Mouse (Mus musculus) heart, embryonic 15.5 days (tissue): ENCODE results near the gene Pramef25. TPM values are rescaled to one million over a fixed set of nuclear protein-coding genes. Genes with fewer than 3 reads are reported as not detected.
"Not testable (repeated sequence)": the region's sequence is repeated elsewhere in the genome, so short reads cannot be mapped to it uniquely, and the experiment has no call there.

Experiments
- ATAC-seq: fragments of 200-750 bp; cut with Nextera tagmentation; replicated peaks from 2 replicates; pipeline ENCODE4 v1.8.0; 2017; ENCODE audit warnings: low read depth, moderate TSS enrichment; ENCODE audit not compliant: insufficient number of reproducible peaks, insufficient read depth, low FRiP score
- H3K27ac ChIP-seq: fragments of 300-500 bp; sonication (generic); 2 replicates; pipeline ENCODE4 v1.5.1; 2015; ENCODE audit warnings: mild to moderate bottlenecking, inconsistent platforms
- H3K27me3 ChIP-seq: fragments of 300-500 bp; sonication (generic); 2 replicates; pipeline ENCODE4 v1.6.1; 2015; ENCODE audit warnings: inconsistent platforms
- H3K36me3 ChIP-seq: fragments of 300-500 bp; sonication (generic); 2 replicates; pipeline ENCODE4 v1.6.1; 2015; ENCODE audit warnings: mild to moderate bottlenecking, inconsistent platforms
- H3K4me1 ChIP-seq: fragments of 300-500 bp; sonication (generic); replicated peaks from 2 replicates; pipeline ENCODE4 v1.6.1; 2015; ENCODE audit warnings: inconsistent platforms
- H3K4me2 ChIP-seq: fragments of 300-500 bp; sonication (generic); 2 replicates; pipeline ENCODE4 v1.6.1; 2015; ENCODE audit warnings: inconsistent platforms, mild to moderate bottlenecking, moderate library complexity
- H3K4me3 ChIP-seq: fragments of 300-500 bp; sonication (generic); 2 replicates; pipeline ENCODE4 v1.5.1; 2015; ENCODE audit warnings: mild to moderate bottlenecking, inconsistent platforms
- H3K9ac ChIP-seq: fragments of 300-500 bp; sonication (generic); 2 replicates; pipeline ENCODE4 v1.6.1; 2015; ENCODE audit warnings: mild to moderate bottlenecking, inconsistent platforms
- H3K9me3 ChIP-seq: fragments of 300-500 bp; sonication (generic); replicated peaks from 2 replicates; pipeline ENCODE4 v1.6.1; 2016; ENCODE audit warnings: inconsistent platforms
- WGBS: fragments of 180-500 bp; shearing (Covaris S2); methylation state at CpG from one replicate; pipeline ENCODE4 v1.1.7; 2015; ENCODE audit warnings: mixed read lengths; 5-methylcytosine and 5-hydroxymethylcytosine counted together
- polyA plus RNA-seq: library from polyadenylated mRNA; unstranded; fragments of >200 nt; fragmentation: Nextera tagmentation; extraction: Ambion mirVana; gene quantifications from 2 replicates; pipeline ENCODE4 v1.2.1, GENCODE M21; 2015

The Pramef25 gene
- not detected in 2 replicates for polyA plus RNA-seq

- H3K9me3 ChIP-seq, H3K4me1 ChIP-seq, H3K4me2 ChIP-seq, H3K27ac ChIP-seq, H3K4me3 ChIP-seq, H3K9ac ChIP-seq, H3K36me3 ChIP-seq, H3K27me3 ChIP-seq, ATAC-seq: not testable (repeated sequence)
- 77% methylated on average over 1 of the region's 1 CpGs for WGBS
Observed at GRCm38 (mm10) chr4:143950916-143951315, at the start of gene Pramef25. Gene Pramef25, minus strand, starts transcription at chr4:143951016.

GRCm38 (mm10) chr4:143994269-143994668 lies 43.5 kb upstream of the Pramef25 start, which contains the start of gene Pramef17:
Gene Pramef17, minus strand, starts transcription at chr4:143994369.
- H3K27ac ChIP-seq, H3K27me3 ChIP-seq, H3K9ac ChIP-seq, H3K9me3 ChIP-seq, ATAC-seq, H3K4me1 ChIP-seq, H3K4me3 ChIP-seq, H3K36me3 ChIP-seq, H3K4me2 ChIP-seq: not testable (repeated sequence)
- WGBS: 35% methylated on average over 3 of the region's 3 CpGs

GRCm38 (mm10) chr4:143988126-143988525 lies 37.3 kb upstream of the Pramef25 start:
- not testable (repeated sequence) for H3K27me3 ChIP-seq, H3K36me3 ChIP-seq, H3K27ac ChIP-seq, H3K9me3 ChIP-seq, H3K4me1 ChIP-seq, H3K9ac ChIP-seq, H3K4me3 ChIP-seq, ATAC-seq, H3K4me2 ChIP-seq
- 89% methylated on average over 17 of the region's 17 CpGs for WGBS

- H3K4me2 ChIP-seq, H3K4me3 ChIP-seq, H3K4me1 ChIP-seq, H3K36me3 ChIP-seq, H3K27me3 ChIP-seq, H3K27ac ChIP-seq, ATAC-seq, H3K9me3 ChIP-seq, H3K9ac ChIP-seq: not testable (repeated sequence)
- 92% methylated on average over 8 of the region's 17 CpGs for WGBS
Observed at GRCm38 (mm10) chr4:143987475-143987941, 36.7 kb upstream of the Pramef25 start.

GRCm38 (mm10) chr4:143985733-143986132 lies 34.9 kb upstream of the Pramef25 start:
- not testable (repeated sequence) for H3K4me3 ChIP-seq, ATAC-seq, H3K27me3 ChIP-seq, H3K9ac ChIP-seq, H3K36me3 ChIP-seq, H3K9me3 ChIP-seq, H3K27ac ChIP-seq, H3K4me2 ChIP-seq, H3K4me1 ChIP-seq
- WGBS: 82% methylated on average over 4 of the region's 9 CpGs

- H3K36me3 ChIP-seq, H3K27me3 ChIP-seq, H3K9me3 ChIP-seq, H3K9ac ChIP-seq, H3K4me1 ChIP-seq, H3K4me2 ChIP-seq, ATAC-seq, H3K27ac ChIP-seq, H3K4me3 ChIP-seq: not testable (repeated sequence)
- no CpG with 5 or more reads among the region's 7 CpGs for WGBS
Observed at GRCm38 (mm10) chr4:143985165-143985564, 34.3 kb upstream of the Pramef25 start.

- 25% methylated on average over 1 of the region's 1 CpGs for WGBS
- not testable (repeated sequence) for H3K27ac ChIP-seq, H3K4me2 ChIP-seq, H3K4me3 ChIP-seq, H3K9me3 ChIP-seq, ATAC-seq, H3K36me3 ChIP-seq, H3K27me3 ChIP-seq, H3K4me1 ChIP-seq, H3K9ac ChIP-seq
Observed at GRCm38 (mm10) chr4:143983446-143983845, 32.6 kb upstream of the Pramef25 start.

GRCm38 (mm10) chr4:143966850-143967249 lies 16.0 kb upstream of the Pramef25 start, which contains the start of gene Gm13101:
Gene Gm13101, minus strand, starts transcription at chr4:143966950.
- 39% methylated on average over 2 of the region's 2 CpGs for WGBS
- not testable (repeated sequence) for H3K36me3 ChIP-seq, ATAC-seq, H3K4me3 ChIP-seq, H3K27me3 ChIP-seq, H3K9me3 ChIP-seq, H3K9ac ChIP-seq, H3K4me2 ChIP-seq, H3K27ac ChIP-seq, H3K4me1 ChIP-seq

GRCm38 (mm10) chr4:143900280-143900679 lies 50.5 kb downstream of the Pramef25 start, which contains the start of gene Pramef6:
Gene Pramef6, minus strand, starts transcription at chr4:143900380.
- H3K4me2 ChIP-seq, H3K36me3 ChIP-seq, H3K27me3 ChIP-seq, H3K4me3 ChIP-seq, H3K27ac ChIP-seq, H3K4me1 ChIP-seq, H3K9ac ChIP-seq, ATAC-seq, H3K9me3 ChIP-seq: not testable (repeated sequence)
- WGBS: 64% methylated on average over 1 of the region's 1 CpGs

Other genes with a start within 250 kb of the Pramef25 start
- not detected in 2 replicates for gene Gm13089, start 248.3 kb downstream of the Pramef25 start, polyA plus RNA-seq
- gene Gm13078, start 231.6 kb downstream of the Pramef25 start, polyA plus RNA-seq: not detected in 2 replicates
- not detected in 2 replicates for gene Gm13023, start 161.7 kb downstream of the Pramef25 start, polyA plus RNA-seq
- not detected in 2 replicates for gene Gm13084, start 134.9 kb downstream of the Pramef25 start, polyA plus RNA-seq
- gene Gm13103, start 104.5 kb downstream of the Pramef25 start, polyA plus RNA-seq: not detected in 2 replicates
- gene Pramef6, start 50.6 kb downstream of the Pramef25 start, polyA plus RNA-seq: not detected in 2 replicates
- not detected in 2 replicates for gene Gm13101, start 15.9 kb upstream of the Pramef25 start, polyA plus RNA-seq
- not detected in 2 replicates for gene Pramef17, start 43.4 kb upstream of the Pramef25 start, polyA plus RNA-seq
- gene Pramel4, start 108.1 kb upstream of the Pramef25 start, polyA plus RNA-seq: not detected in 2 replicates
- gene Gm13102, start 155.5 kb upstream of the Pramef25 start, polyA plus RNA-seq: not detected in 2 replicates
- gene Oog3, start 211.6 kb upstream of the Pramef25 start, polyA plus RNA-seq: not detected in 2 replicates
- not detected in 2 replicates for gene Oog2, start 239.7 kb upstream of the Pramef25 start, polyA plus RNA-seq